Mouse (Mus musculus): ENCODE measurements at regions not wholly inside any gene's neighbourhood (a gene's known extent, or its start where the extent isn't known, plus 50 kb on each side); places are given as distances from the start of the nearest gene placed in this dataset.

DNA sequence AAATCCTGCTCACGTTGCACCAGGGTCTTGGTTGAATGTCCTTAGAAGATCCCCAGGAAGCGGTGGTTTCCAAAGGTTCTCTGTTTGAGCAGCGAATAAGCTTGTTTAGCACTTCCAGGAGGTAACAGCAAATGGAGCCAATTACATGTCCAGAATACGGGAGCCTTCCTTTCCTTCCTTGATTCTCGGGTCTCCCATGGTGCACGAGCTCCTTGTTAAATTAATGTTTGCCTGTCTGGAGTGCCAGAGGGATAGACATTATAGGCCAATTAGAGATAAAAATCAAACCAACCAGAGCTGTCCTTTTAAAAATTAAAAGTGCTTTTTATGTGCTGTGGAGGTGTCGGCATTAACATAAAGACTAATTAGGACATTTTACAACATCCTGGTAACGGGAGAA, 437.0 kb downstream of the Slc4a3 start:
- no peaks in the 10 kb centered on the region for H3K4me1 ChIP-seq (ENCODE audit: insufficient read depth)
- no peak overlapping the region for H3K9ac ChIP-seq
- no peak overlapping the region for H3K4me2 ChIP-seq (ENCODE audit: low read depth)
- DNase-seq (no peak), ATAC-seq (no peak)
- H3K36me3 ChIP-seq (ENCODE audit: insufficient read depth): no peaks in the 10 kb centered on the region
- no peaks in the 10 kb centered on the region for H3K9me3 ChIP-seq (ENCODE audit: low read length)
- no peak overlapping the region for H3K4me3 ChIP-seq (ENCODE audit: low read depth, low read length)
- WGBS: 42% methylated on average over 8 of the region's 8 CpGs
- no peak overlapping the region for H3K27ac ChIP-seq (ENCODE audit: low read depth, low read length)
- TF ChIP-seq CTCF (IDR thresholded peaks at IDR 0.05; ENCODE audit: low read depth): no peak
- no peaks in the 10 kb centered on the region for H3K27me3 ChIP-seq (ENCODE audit: insufficient read depth, low read length)

DNA sequence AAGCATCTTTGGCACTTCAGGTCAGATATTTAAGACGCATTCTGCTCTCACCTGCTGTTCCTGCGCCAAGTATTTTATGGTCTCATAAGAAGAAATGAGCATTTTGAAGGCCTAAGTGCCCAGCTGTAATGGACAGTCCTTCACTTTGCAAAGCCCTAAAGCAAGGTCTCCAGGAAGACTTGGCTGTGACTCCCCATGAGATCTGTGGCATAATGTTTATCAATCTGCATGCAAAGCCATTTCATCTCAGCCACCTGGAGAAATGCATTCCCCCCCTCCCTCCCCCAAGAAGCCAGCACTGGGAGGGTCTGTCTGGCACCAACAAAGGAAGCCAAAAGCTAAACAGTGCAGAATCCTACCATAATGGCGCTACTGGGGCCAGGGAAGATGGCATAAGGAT, 437.4 kb downstream of the Slc4a3 start:
- Histone ChIP-seq H3K4me1 (ENCODE audit: insufficient read depth) (no peaks in the 10 kb centered on the region), H3K27me3 (ENCODE audit: insufficient read depth, low read length) (no peaks in the 10 kb centered on the region), H3K27ac (ENCODE audit: low read depth, low read length) (no peak overlapping the region), H3K4me2 (ENCODE audit: low read depth) (no peak overlapping the region), H3K9me3 (ENCODE audit: low read length) (no peaks in the 10 kb centered on the region), H3K9ac (no peak overlapping the region), H3K36me3 (ENCODE audit: insufficient read depth) (no peaks in the 10 kb centered on the region), H3K4me3 (ENCODE audit: low read depth, low read length) (no peak overlapping the region)
- WGBS: 66% methylated on average over 3 of the region's 3 CpGs
- no peak for TF ChIP-seq CTCF (IDR thresholded peaks at IDR 0.05; ENCODE audit: low read depth)
- ATAC-seq: no peak
- no peak for DNase-seq

DNA sequence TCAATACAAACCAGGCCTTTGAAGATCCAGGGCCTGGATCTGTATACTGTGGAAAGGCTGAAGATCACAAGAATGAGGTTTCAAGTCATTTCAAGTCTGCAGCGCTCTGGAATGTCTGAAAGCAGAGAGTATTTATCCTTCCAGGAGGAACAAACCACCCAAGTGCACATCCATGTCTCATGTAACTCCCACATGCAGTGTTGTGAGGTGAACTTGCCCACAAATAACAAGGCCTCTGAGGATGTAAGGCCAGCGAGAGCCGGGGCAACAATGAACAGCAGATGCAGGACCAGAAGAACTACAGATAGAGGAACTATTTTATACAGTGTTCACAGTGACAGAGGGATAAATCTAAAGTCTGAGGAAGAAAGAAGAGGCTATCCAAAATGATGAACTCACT, 442.4 kb downstream of the Slc4a3 start:
- H3K9me3 ChIP-seq (ENCODE audit: low read length): no peaks in the 10 kb centered on the region
- no peaks in the 10 kb centered on the region for H3K4me1 ChIP-seq (ENCODE audit: insufficient read depth)
- H3K27me3 ChIP-seq (ENCODE audit: insufficient read depth, low read length): no peaks in the 10 kb centered on the region
- no peaks in the 10 kb centered on the region for H3K36me3 ChIP-seq (ENCODE audit: insufficient read depth)
- H3K9ac ChIP-seq: no peak overlapping the region
- ATAC-seq (no peak), DNase-seq (no peak)
- 86% methylated on average over 3 of the region's 3 CpGs for WGBS
- H3K27ac ChIP-seq (ENCODE audit: low read depth, low read length): no peak overlapping the region
- no peak overlapping the region for H3K4me2 ChIP-seq (ENCODE audit: low read depth)
- H3K4me3 ChIP-seq (ENCODE audit: low read depth, low read length): no peak overlapping the region
- no peak for TF ChIP-seq CTCF (IDR thresholded peaks at IDR 0.05; ENCODE audit: low read depth)

DNA sequence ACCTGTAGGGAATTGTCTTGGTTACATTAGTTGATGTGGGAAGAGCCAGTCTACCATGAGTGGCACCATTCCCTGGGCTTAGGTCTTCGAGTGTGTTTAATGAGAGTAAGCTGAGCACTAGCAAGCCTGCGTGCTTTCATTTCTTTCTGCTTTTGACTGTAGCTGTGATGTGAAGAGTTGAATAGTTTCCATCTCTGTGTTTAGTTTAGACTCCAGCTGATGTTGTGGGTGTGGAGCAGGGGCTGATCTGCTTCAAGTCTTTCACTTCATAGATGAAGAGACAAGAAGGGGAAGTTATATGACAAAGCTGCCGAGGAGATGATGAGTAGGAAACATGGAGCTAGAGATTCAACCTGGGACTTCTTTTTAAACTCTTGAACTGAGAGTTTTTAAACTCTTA, 446.0 kb downstream of the Slc4a3 start:
- Histone ChIP-seq H3K4me3 (ENCODE audit: low read depth, low read length) (no peak overlapping the region), H3K27ac (ENCODE audit: low read depth, low read length) (no peak overlapping the region), H3K9me3 (ENCODE audit: low read length) (no peaks in the 10 kb centered on the region), H3K27me3 (ENCODE audit: insufficient read depth, low read length) (no peaks in the 10 kb centered on the region), H3K9ac (no peak overlapping the region), H3K4me1 (ENCODE audit: insufficient read depth) (no peaks in the 10 kb centered on the region), H3K36me3 (ENCODE audit: insufficient read depth) (no peaks in the 10 kb centered on the region), H3K4me2 (ENCODE audit: low read depth) (no peak overlapping the region)
- DNase-seq (no peak), ATAC-seq (no peak)
- WGBS: 88% methylated on average over 3 of the region's 3 CpGs
- TF ChIP-seq CTCF (IDR thresholded peaks at IDR 0.05; ENCODE audit: low read depth): no peak

DNA sequence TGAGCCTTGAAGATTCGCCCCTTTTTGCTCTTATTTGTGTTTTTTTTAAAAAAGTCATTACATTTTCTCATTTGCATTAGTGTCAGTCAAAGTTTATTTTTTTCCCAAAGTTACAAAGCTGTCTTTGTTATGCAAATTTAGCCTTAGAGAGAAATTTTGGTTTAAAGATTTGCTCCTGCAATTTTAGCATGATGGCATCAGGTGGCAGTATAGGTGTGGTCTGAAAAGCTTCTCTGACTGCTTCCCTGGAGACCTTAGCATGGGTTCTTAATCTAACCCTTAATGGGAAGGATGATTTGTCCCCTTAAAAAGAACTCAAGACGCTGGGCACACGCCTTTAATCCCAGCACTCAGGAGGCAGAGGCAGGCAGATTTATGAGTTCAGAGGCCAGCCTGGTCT, 451.2 kb downstream of the Slc4a3 start:
- Histone ChIP-seq H3K9ac (no peak overlapping the region), H3K27me3 (ENCODE audit: insufficient read depth, low read length) (no peaks in the 10 kb centered on the region), H3K27ac (ENCODE audit: low read depth, low read length) (no peak overlapping the region), H3K4me1 (ENCODE audit: insufficient read depth) (no peaks in the 10 kb centered on the region), H3K4me3 (ENCODE audit: low read depth, low read length) (no peak overlapping the region), H3K36me3 (ENCODE audit: insufficient read depth) (no peaks in the 10 kb centered on the region), H3K4me2 (ENCODE audit: low read depth) (no peak overlapping the region), H3K9me3 (ENCODE audit: low read length) (no peaks in the 10 kb centered on the region)
- TF ChIP-seq CTCF (IDR thresholded peaks at IDR 0.05; ENCODE audit: low read depth): peak; percentile 25; the same call in 1 of the 2 replicates
- ATAC-seq (no peak), DNase-seq (no peak)
- WGBS: 74% methylated on average over 3 of the region's 3 CpGs

DNA sequence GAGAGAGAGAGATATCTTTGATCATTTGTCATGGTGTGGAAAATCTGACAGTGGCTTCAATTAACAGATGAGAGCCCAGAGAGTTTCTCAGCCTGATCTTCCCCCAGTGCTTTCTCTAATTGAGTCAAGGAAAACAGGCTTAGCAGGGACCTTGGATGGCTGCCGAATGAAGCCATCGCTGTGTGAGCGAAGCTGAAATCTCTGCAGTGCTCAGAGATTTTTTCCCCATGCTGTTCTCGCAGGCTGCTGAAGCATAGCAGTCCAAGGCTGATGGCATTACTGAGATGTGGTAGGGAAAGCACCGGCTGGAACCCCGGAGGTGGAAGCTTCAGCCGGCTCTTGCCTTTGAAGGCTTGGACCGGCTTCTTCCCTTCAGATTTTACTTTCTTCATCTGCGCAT, 455.1 kb downstream of the Slc4a3 start:
- H3K9ac ChIP-seq: no peak overlapping the region
- ATAC-seq: no peak; the same call in 1 of the 2 replicates
- 72% methylated on average over 9 of the region's 9 CpGs for WGBS

DNA sequence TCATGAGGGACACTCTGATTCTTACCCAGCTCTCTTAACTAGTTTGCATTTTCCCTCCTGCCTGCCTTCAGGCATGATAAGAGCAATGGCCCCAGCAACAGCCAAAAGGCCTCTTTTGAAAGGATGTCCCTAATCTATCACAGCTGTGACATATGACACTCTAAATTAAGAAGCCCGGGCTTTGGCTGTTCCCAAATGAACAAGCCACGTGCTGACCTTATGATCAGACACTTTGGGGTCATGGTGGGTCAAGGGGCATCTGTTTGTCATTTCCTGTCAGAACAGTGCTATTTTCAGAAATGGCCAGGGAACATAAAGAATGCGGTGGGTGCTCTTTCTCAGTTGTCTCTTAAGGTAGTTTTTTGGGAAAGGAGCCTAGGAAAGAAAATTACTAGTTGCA, 463.5 kb downstream of the Slc4a3 start:
- TF ChIP-seq CTCF (IDR thresholded peaks at IDR 0.05; ENCODE audit: low read depth): no peak
- Histone ChIP-seq H3K27me3 (ENCODE audit: insufficient read depth, low read length) (no peaks in the 10 kb centered on the region), H3K9me3 (ENCODE audit: low read length) (no peaks in the 10 kb centered on the region), H3K36me3 (ENCODE audit: insufficient read depth) (no peaks in the 10 kb centered on the region), H3K27ac (ENCODE audit: low read depth, low read length) (no peak overlapping the region), H3K4me2 (ENCODE audit: low read depth) (no peak overlapping the region), H3K4me3 (ENCODE audit: low read depth, low read length) (no peak overlapping the region), H3K4me1 (ENCODE audit: insufficient read depth) (no peaks in the 10 kb centered on the region), H3K9ac (no peak overlapping the region)
- DNase-seq: no peak
- ATAC-seq: no peak
- 49% methylated on average over 3 of the region's 3 CpGs for WGBS

More for the DNA sequence above, 455.1 kb downstream of the Slc4a3 start:
- Histone ChIP-seq H3K27ac (ENCODE audit: low read depth, low read length) (no peak overlapping the region), H3K4me2 (ENCODE audit: low read depth) (no peak overlapping the region), H3K27me3 (ENCODE audit: insufficient read depth, low read length) (no peaks in the 10 kb centered on the region), H3K9me3 (ENCODE audit: low read length) (no peaks in the 10 kb centered on the region), H3K36me3 (ENCODE audit: insufficient read depth) (no peaks in the 10 kb centered on the region), H3K4me3 (ENCODE audit: low read depth, low read length) (no peak overlapping the region), H3K4me1 (ENCODE audit: insufficient read depth) (no peaks in the 10 kb centered on the region)
- no peak for TF ChIP-seq CTCF (IDR thresholded peaks at IDR 0.05; ENCODE audit: low read depth)
- peak; percentile 35 for DNase-seq

All from forebrain, postnatal 0 days (tissue).